Mouse (Mus musculus): ENCODE measurements at regions not wholly inside any gene's neighbourhood (a gene's known extent, or its start where the extent isn't known, plus 50 kb on each side); places are given as distances from the start of the nearest gene placed in this dataset.

- H3K27me3 ChIP-seq (ENCODE audit: poor library complexity, severe bottlenecking): no peaks in the 10 kb centered on the region
- no peaks in the 10 kb centered on the region for H3K9me3 ChIP-seq
- H3K36me3 ChIP-seq (replicated peaks): no peaks in the 10 kb centered on the region
- WGBS: 89% methylated on average over 5 of the region's 5 CpGs
- H3K4me1 ChIP-seq: no peaks in the 10 kb centered on the region
- H3K4me3 ChIP-seq: no peak overlapping the region
- DNase-seq (ENCODE audit: extremely low spot score, low spot score): no peak
- H3K27ac ChIP-seq: no peak overlapping the region
Measured at GRCm38 (mm10) chr13:106669665-106670064, 267.1 kb downstream of the Ipo11 start.

- no peaks in the 10 kb centered on the region for H3K4me1 ChIP-seq
- H3K4me3 ChIP-seq: no peak overlapping the region
- H3K36me3 ChIP-seq (replicated peaks): no peaks in the 10 kb centered on the region
- no peaks in the 10 kb centered on the region for H3K27me3 ChIP-seq (ENCODE audit: poor library complexity, severe bottlenecking)
- H3K9me3 ChIP-seq: no peaks in the 10 kb centered on the region
- DNase-seq (ENCODE audit: extremely low spot score, low spot score): no peak
- no peak overlapping the region for H3K27ac ChIP-seq
- WGBS: 89% methylated on average over 1 of the region's 1 CpGs
Measured at GRCm38 (mm10) chr13:106662195-106662594, 274.6 kb downstream of the Ipo11 start.

- no peak for DNase-seq (ENCODE audit: extremely low spot score, low spot score)
- H3K4me1 ChIP-seq: no peaks in the 10 kb centered on the region
- no peaks in the 10 kb centered on the region for H3K27me3 ChIP-seq (ENCODE audit: poor library complexity, severe bottlenecking)
- no peak overlapping the region for H3K27ac ChIP-seq
- H3K4me3 ChIP-seq: no peak overlapping the region
- H3K36me3 ChIP-seq (replicated peaks): no peaks in the 10 kb centered on the region
- H3K9me3 ChIP-seq: no peaks in the 10 kb centered on the region
Measured at GRCm38 (mm10) chr13:106649363-106649762, 287.4 kb downstream of the Ipo11 start.

- 83% methylated on average over 5 of the region's 5 CpGs for WGBS
- no peaks in the 10 kb centered on the region for H3K36me3 ChIP-seq (replicated peaks)
- DNase-seq (ENCODE audit: extremely low spot score, low spot score): no peak
- no peak overlapping the region for H3K4me3 ChIP-seq
- no peaks in the 10 kb centered on the region for H3K4me1 ChIP-seq
- H3K9me3 ChIP-seq: no peaks in the 10 kb centered on the region
- no peaks in the 10 kb centered on the region for H3K27me3 ChIP-seq (ENCODE audit: poor library complexity, severe bottlenecking)
- no peak overlapping the region for H3K27ac ChIP-seq
Measured at GRCm38 (mm10) chr13:106643302-106643975, 293.3 kb downstream of the Ipo11 start.

GRCm38 (mm10) chr13:106638706-106639385, 297.9 kb downstream of the Ipo11 start:
- 89% methylated on average over 7 of the region's 7 CpGs for WGBS
- H3K4me3 ChIP-seq: no peak overlapping the region
- H3K4me1 ChIP-seq: no peaks in the 10 kb centered on the region
- no peaks in the 10 kb centered on the region for H3K9me3 ChIP-seq
- H3K27me3 ChIP-seq (ENCODE audit: poor library complexity, severe bottlenecking): no peaks in the 10 kb centered on the region
- H3K27ac ChIP-seq: no peak overlapping the region
- no peak for DNase-seq (ENCODE audit: extremely low spot score, low spot score)
- no peaks in the 10 kb centered on the region for H3K36me3 ChIP-seq (replicated peaks)

- H3K27ac ChIP-seq: no peak overlapping the region
- H3K9me3 ChIP-seq: no peaks in the 10 kb centered on the region
- H3K4me1 ChIP-seq: no peaks in the 10 kb centered on the region
- DNase-seq (ENCODE audit: extremely low spot score, low spot score): no peak
- WGBS: 80% methylated on average over 2 of the region's 2 CpGs
- no peaks in the 10 kb centered on the region for H3K27me3 ChIP-seq (ENCODE audit: poor library complexity, severe bottlenecking)
- H3K4me3 ChIP-seq: no peak overlapping the region
- no peaks in the 10 kb centered on the region for H3K36me3 ChIP-seq (replicated peaks)
Measured at GRCm38 (mm10) chr13:106591729-106592128, 345.0 kb downstream of the Ipo11 start.

GRCm38 (mm10) chr13:106567658-106568359, 368.9 kb downstream of the Ipo11 start:
- H3K4me3 ChIP-seq: no peak overlapping the region
- no peaks in the 10 kb centered on the region for H3K9me3 ChIP-seq
- WGBS: 77% methylated on average over 9 of the region's 9 CpGs
- H3K27ac ChIP-seq: no peak overlapping the region
- no peaks in the 10 kb centered on the region for H3K27me3 ChIP-seq (ENCODE audit: poor library complexity, severe bottlenecking)
- no peaks in the 10 kb centered on the region for H3K36me3 ChIP-seq (replicated peaks)
- H3K4me1 ChIP-seq: no peaks in the 10 kb centered on the region
- DNase-seq (ENCODE audit: extremely low spot score, low spot score): no peak

GRCm38 (mm10) chr13:106562588-106562987, 374.2 kb downstream of the Ipo11 start:
- Histone ChIP-seq H3K27ac (no peak overlapping the region), H3K4me3 (no peak overlapping the region), H3K36me3 (replicated peaks) (no peaks in the 10 kb centered on the region), H3K4me1 (no peaks in the 10 kb centered on the region), H3K27me3 (ENCODE audit: poor library complexity, severe bottlenecking) (no peaks in the 10 kb centered on the region), H3K9me3 (no peaks in the 10 kb centered on the region)
- WGBS: 87% methylated on average over 1 of the region's 1 CpGs
- no peak for DNase-seq (ENCODE audit: extremely low spot score, low spot score)

GRCm38 (mm10) chr13:106562161-106562560, 374.6 kb downstream of the Ipo11 start:
- Histone ChIP-seq H3K4me3 (no peak overlapping the region), H3K4me1 (no peaks in the 10 kb centered on the region), H3K9me3 (no peaks in the 10 kb centered on the region), H3K36me3 (replicated peaks) (no peaks in the 10 kb centered on the region), H3K27ac (no peak overlapping the region), H3K27me3 (ENCODE audit: poor library complexity, severe bottlenecking) (no peaks in the 10 kb centered on the region)
- WGBS: 76% methylated on average over 4 of the region's 4 CpGs
- DNase-seq (ENCODE audit: extremely low spot score, low spot score): no peak

GRCm38 (mm10) chr13:106525406-106526206, 411.2 kb downstream of the Ipo11 start:
- Histone ChIP-seq H3K27me3 (ENCODE audit: poor library complexity, severe bottlenecking) (no peaks in the 10 kb centered on the region), H3K4me3 (no peak overlapping the region), H3K9me3 (no peaks in the 10 kb centered on the region), H3K27ac (no peak overlapping the region), H3K4me1 (no peaks in the 10 kb centered on the region), H3K36me3 (replicated peaks) (no peaks in the 10 kb centered on the region)
- WGBS: 89% methylated on average over 11 of the region's 11 CpGs
- no peak for DNase-seq (ENCODE audit: extremely low spot score, low spot score)

- Histone ChIP-seq H3K4me1 (no peaks in the 10 kb centered on the region), H3K4me3 (no peak overlapping the region), H3K36me3 (replicated peaks) (no peaks in the 10 kb centered on the region), H3K27ac (no peak overlapping the region), H3K27me3 (ENCODE audit: poor library complexity, severe bottlenecking) (no peaks in the 10 kb centered on the region), H3K9me3 (no peaks in the 10 kb centered on the region)
- DNase-seq (ENCODE audit: extremely low spot score, low spot score): no peak
- WGBS: 83% methylated on average over 5 of the region's 5 CpGs
Measured at GRCm38 (mm10) chr13:106514510-106515169, 422.1 kb downstream of the Ipo11 start.

GRCm38 (mm10) chr13:106513669-106514068, 423.1 kb downstream of the Ipo11 start:
- 90% methylated on average over 4 of the region's 4 CpGs for WGBS
- H3K36me3 ChIP-seq (replicated peaks): no peaks in the 10 kb centered on the region

More at GRCm38 (mm10) chr13:106513669-106514068, 423.1 kb downstream of the Ipo11 start:
- Histone ChIP-seq H3K4me3 (no peak overlapping the region), H3K9me3 (no peaks in the 10 kb centered on the region), H3K27ac (no peak overlapping the region), H3K4me1 (no peaks in the 10 kb centered on the region), H3K27me3 (ENCODE audit: poor library complexity, severe bottlenecking) (no peaks in the 10 kb centered on the region)
- no peak for DNase-seq (ENCODE audit: extremely low spot score, low spot score)
